Mouse (Mus musculus) heart, embryonic 11.5 days (tissue): ENCODE measurements around the gene Rpain. TPM values are rescaled to one million over a fixed set of nuclear protein-coding genes. Genes with fewer than 3 reads are reported as not detected.

Experiments used
- ATAC-seq: fragments of 200-750 bp; cut with Nextera tagmentation; replicated peaks from 2 replicates; pipeline ENCODE4 v1.8.0; 2017; ENCODE audit warnings: moderate library complexity; ENCODE audit not compliant: insufficient number of reproducible peaks, low FRiP score, low TSS enrichment
- H3K27ac ChIP-seq: fragments of 300-500 bp; sonication (generic); 2 replicates; pipeline ENCODE4 v1.5.1; 2014; ENCODE audit warnings: mild to moderate bottlenecking, low read depth, low read length
- H3K27me3 ChIP-seq: fragments of 300-500 bp; sonication (generic); 2 replicates; pipeline ENCODE4 v1.6.1; 2014; ENCODE audit warnings: mild to moderate bottlenecking, low read length, mixed read lengths; ENCODE audit not compliant: control insufficient read depth, insufficient read depth
- H3K36me3 ChIP-seq: fragments of 300-500 bp; sonication (generic); 2 replicates; pipeline ENCODE4 v1.6.1; 2014; ENCODE audit warnings: mild to moderate bottlenecking, low read length, moderate library complexity, mixed read lengths; ENCODE audit not compliant: control insufficient read depth, insufficient read depth
- H3K4me1 ChIP-seq: fragments of 300-500 bp; sonication (generic); 2 replicates; pipeline ENCODE4 v1.6.1; 2014; ENCODE audit warnings: low read length; ENCODE audit not compliant: control insufficient read depth, insufficient read depth
- H3K4me2 ChIP-seq: fragments of 300-500 bp; sonication (generic); 2 replicates; pipeline ENCODE4 v1.6.1; 2014; ENCODE audit warnings: mild to moderate bottlenecking, moderate library complexity
- H3K4me3 ChIP-seq: fragments of 300-500 bp; sonication (generic); 2 replicates; pipeline ENCODE4 v1.5.1; 2014; ENCODE audit warnings: low read depth, low read length
- H3K9ac ChIP-seq: fragments of 300-500 bp; sonication (generic); 2 replicates; pipeline ENCODE4 v1.6.1; 2014; ENCODE audit warnings: mild to moderate bottlenecking, low read depth, low read length, moderate library complexity
- H3K9me3 ChIP-seq: fragments of 300-500 bp; sonication (generic); replicated peaks from 2 replicates; pipeline ENCODE4 v1.6.1; 2016; ENCODE audit warnings: low read length; ENCODE audit not compliant: control insufficient read depth
- WGBS: fragments of 180-500 bp; shearing (Covaris S2); extraction: QIAGEN DNeasy Blood & Tissue Kit; methylation state at CpG from one replicate; pipeline ENCODE4 v1.1.7; 2014; ENCODE audit not compliant: insufficient replicate concordance; 5-methylcytosine and 5-hydroxymethylcytosine counted together
- polyA plus RNA-seq: library from polyadenylated mRNA; unstranded; fragments of >200 nt; fragmentation: Nextera tagmentation; extraction: Ambion mirVana; gene quantifications from 2 replicates; pipeline ENCODE4 v1.2.1, GENCODE M21; 2014

The Rpain gene
- polyA plus RNA-seq, 1 experiment from 2014 or later, result 54.4 TPM

GRCm38 (mm10) chr11:70980751-70981510, 10.9 kb downstream of the Rpain start:
- Histone ChIP-seq H3K36me3 (peaks cover 36% of the 10 kb centered on the region), H3K9ac (no peak overlapping the region)
- 87% methylated on average over 14 of the region's 14 CpGs for WGBS

GRCm38 (mm10) chr11:70982030-70982429, 12.0 kb downstream of the Rpain start:
- H3K36me3 ChIP-seq, result peaks cover 30% of the 10 kb centered on the region
- no peak for ATAC-seq
- H3K4me1 ChIP-seq, result peaks cover 7% of the 10 kb centered on the region
- H3K9me3 ChIP-seq, result no peaks in the 10 kb centered on the region
- 7% methylated on average over 12 of the region's 12 CpGs for WGBS
- H3K4me3 ChIP-seq, result peak overlapping the region; percentile 80
- no peak overlapping the region for H3K27ac ChIP-seq
- H3K27me3 ChIP-seq, result no peaks in the 10 kb centered on the region
- peak overlapping the region; percentile 87 for H3K4me2 ChIP-seq
- peak overlapping the region; percentile 82 for H3K9ac ChIP-seq

More at GRCm38 (mm10) chr11:70980751-70981510, 10.9 kb downstream of the Rpain start:
- H3K27me3 ChIP-seq, result no peaks in the 10 kb centered on the region
- H3K9me3 ChIP-seq, result no peaks in the 10 kb centered on the region
- H3K4me2 ChIP-seq, result no peak overlapping the region; the same call in 1 of the 2 replicates
- ATAC-seq, result no peak
- no peak overlapping the region for H3K27ac ChIP-seq
- no peak overlapping the region for H3K4me3 ChIP-seq
- H3K4me1 ChIP-seq, result peaks cover 7% of the 10 kb centered on the region

GRCm38 (mm10) chr11:70982557-70983228, 12.7 kb downstream of the Rpain start, which contains the start of gene C1qbp:
Gene C1qbp (minus strand): TSS chr11:70983026.
- H3K9me3 ChIP-seq, result no peaks in the 10 kb centered on the region
- peaks cover 7% of the 10 kb centered on the region for H3K4me1 ChIP-seq
- under 1% methylated on average over 62 of the region's 64 CpGs for WGBS
- no peaks in the 10 kb centered on the region for H3K27me3 ChIP-seq
- peak within 1 kb of the TSS; percentile 87 for H3K4me2 ChIP-seq
- H3K9ac ChIP-seq, result peak within 1 kb of the TSS; percentile 82
- H3K27ac ChIP-seq, result peak within 1 kb of the TSS; percentile 25; the same call in 1 of the 2 replicates
- peak; percentile 91 for ATAC-seq
- H3K4me3 ChIP-seq, result peak within 1 kb of the TSS; percentile 80
- H3K36me3 ChIP-seq, result peaks cover 33% of the 10 kb centered on the region

GRCm38 (mm10) chr11:71001167-71001566, 31.2 kb downstream of the Rpain start:
- H3K4me2 ChIP-seq, result no peak overlapping the region
- H3K4me3 ChIP-seq, result no peak overlapping the region
- ATAC-seq, result no peak
- H3K4me1 ChIP-seq, result peaks cover 11% of the 10 kb centered on the region; the same call in 1 of the 2 replicates
- 86% methylated on average over 4 of the region's 4 CpGs for WGBS
- H3K36me3 ChIP-seq, result peaks cover 11% of the 10 kb centered on the region; the same call in 1 of the 2 replicates
- H3K9ac ChIP-seq, result no peak overlapping the region
- no peaks in the 10 kb centered on the region for H3K27me3 ChIP-seq
- H3K9me3 ChIP-seq, result no peaks in the 10 kb centered on the region
- H3K27ac ChIP-seq, result no peak overlapping the region

DNA sequence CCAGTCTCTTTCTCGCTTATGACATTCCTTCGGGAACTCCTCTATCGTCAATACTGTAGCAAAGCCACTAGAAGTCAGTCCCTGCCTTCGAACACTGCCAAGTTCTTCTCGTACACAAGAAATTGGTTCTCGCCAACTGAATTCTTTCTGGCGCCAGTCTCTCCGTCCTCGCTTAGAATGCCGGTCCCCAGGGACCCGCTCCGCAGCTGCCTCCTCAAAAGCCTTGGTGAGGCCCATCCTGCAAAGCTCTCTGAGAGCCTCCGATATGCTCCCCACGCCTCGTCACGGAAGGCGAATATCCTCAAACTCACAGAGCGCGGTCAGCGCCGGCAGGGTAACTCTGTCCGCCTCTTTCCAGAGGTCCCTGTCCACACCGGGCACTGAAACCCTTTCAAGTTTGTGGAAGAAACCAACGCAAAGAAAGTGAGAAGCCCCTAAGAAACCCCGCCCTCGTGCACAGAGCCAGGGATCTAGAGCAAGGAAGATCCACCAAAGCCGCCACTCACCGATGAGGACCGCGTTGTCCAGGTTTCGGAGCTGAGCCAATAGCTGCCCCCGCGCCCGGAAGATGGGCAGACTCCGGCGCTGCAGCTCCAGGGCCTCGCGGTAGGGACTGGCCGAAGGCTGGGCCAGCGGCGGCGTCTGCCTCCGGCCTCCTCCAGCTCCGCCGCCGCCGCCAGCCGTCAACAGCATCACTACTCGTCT, 33.8 kb downstream of the Rpain start:
- H3K27ac ChIP-seq, result peak overlapping the region; percentile 86
- peak overlapping the region; percentile 78 for H3K9ac ChIP-seq
- WGBS, result under 1% methylated on average over 49 of the region's 49 CpGs
- ATAC-seq, result peak; percentile 71
- H3K27me3 ChIP-seq, result no peaks in the 10 kb centered on the region
- peaks cover 11% of the 10 kb centered on the region; the same call in 1 of the 2 replicates for H3K4me1 ChIP-seq
- H3K9me3 ChIP-seq, result no peaks in the 10 kb centered on the region
- peaks cover 9% of the 10 kb centered on the region; the same call in 1 of the 2 replicates for H3K36me3 ChIP-seq
- H3K4me2 ChIP-seq, result peak overlapping the region; percentile 95
- H3K4me3 ChIP-seq, result peak overlapping the region; percentile 87

GRCm38 (mm10) chr11:71004316-71004773, 34.3 kb downstream of the Rpain start, which contains the start of gene Dhx33:
Gene Dhx33 (minus strand): TSS chr11:71004437.
- Histone ChIP-seq H3K27ac (peak within 1 kb of the TSS; percentile 86), H3K36me3 (peaks cover 6% of the 10 kb centered on the region), H3K4me2 (peak within 1 kb of the TSS; percentile 95), H3K9ac (peak within 1 kb of the TSS; percentile 78), H3K9me3 (no peaks in the 10 kb centered on the region), H3K27me3 (no peaks in the 10 kb centered on the region), H3K4me3 (peak within 1 kb of the TSS; percentile 87), H3K4me1 (peaks cover 11% of the 10 kb centered on the region; the same call in 1 of the 2 replicates)
- WGBS, result under 1% methylated on average over 35 of the region's 35 CpGs
- ATAC-seq, result peak; percentile 98

DNA sequence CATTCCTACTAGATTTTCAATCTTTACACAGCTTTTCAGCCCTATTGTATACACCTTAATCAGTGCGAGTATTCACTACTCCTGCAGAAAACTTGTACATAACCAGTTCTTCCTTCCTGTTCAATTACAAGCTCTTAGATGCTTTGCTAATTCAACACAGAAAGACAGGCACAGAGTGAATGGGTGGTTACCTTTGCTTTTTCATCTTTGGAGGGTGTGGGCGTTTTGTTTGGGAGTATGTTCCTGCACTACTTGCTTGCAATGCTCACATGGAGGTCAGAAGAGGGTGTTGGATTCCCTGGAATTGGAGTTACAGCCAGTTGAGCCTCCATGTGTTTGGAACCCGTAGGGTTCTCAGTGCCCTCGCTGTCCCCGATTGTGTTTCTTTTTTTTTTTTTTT, 35.0 kb downstream of the Rpain start:
- no peaks in the 10 kb centered on the region for H3K9me3 ChIP-seq
- no peak for ATAC-seq
- 54% methylated on average over 5 of the region's 5 CpGs for WGBS
- peak overlapping the region; percentile 87 for H3K4me3 ChIP-seq
- no peaks in the 10 kb centered on the region for H3K27me3 ChIP-seq
- H3K9ac ChIP-seq, result no peak overlapping the region
- no peak overlapping the region for H3K27ac ChIP-seq
- H3K4me2 ChIP-seq, result peak overlapping the region; percentile 59
- peaks cover 11% of the 10 kb centered on the region; the same call in 1 of the 2 replicates for H3K4me1 ChIP-seq
- peaks cover 7% of the 10 kb centered on the region for H3K36me3 ChIP-seq

DNA sequence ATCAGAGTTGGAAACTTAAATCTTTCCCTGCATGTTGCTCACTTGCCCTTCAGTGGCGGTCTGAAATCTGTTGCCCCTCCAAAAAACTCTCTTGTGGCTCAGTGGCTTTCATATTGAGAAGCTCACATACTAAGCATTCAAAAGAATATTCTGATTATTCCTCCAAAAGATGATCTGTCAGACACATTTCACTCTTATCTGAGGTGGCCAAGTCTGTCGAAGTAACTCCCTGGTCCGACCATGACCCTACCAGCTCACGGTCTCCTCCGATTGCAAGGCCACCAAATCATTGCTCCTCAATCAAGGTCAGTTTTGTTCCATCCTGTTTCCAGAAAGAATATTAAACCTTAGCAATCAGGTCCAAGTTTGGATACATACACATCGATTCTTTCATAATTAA, 37.0 kb downstream of the Rpain start:
- Histone ChIP-seq H3K9me3 (no peaks in the 10 kb centered on the region), H3K4me3 (no peak overlapping the region), H3K27ac (no peak overlapping the region), H3K36me3 (peaks cover 14% of the 10 kb centered on the region), H3K27me3 (no peaks in the 10 kb centered on the region), H3K4me1 (peaks cover 10% of the 10 kb centered on the region; the same call in 1 of the 2 replicates), H3K9ac (no peak overlapping the region), H3K4me2 (no peak overlapping the region)
- no peak for ATAC-seq
- 90% methylated on average over 6 of the region's 6 CpGs for WGBS
